Mouse (Mus musculus): Measurements from ENCODE around the gene Tbxas1. TPM values are rescaled to one million over a fixed set of nuclear protein-coding genes. Genes with fewer than 3 reads are reported as not detected.

The Tbxas1 gene
- total and polyA plus RNA-seq, 3 experiments, result not detected

DNA sequence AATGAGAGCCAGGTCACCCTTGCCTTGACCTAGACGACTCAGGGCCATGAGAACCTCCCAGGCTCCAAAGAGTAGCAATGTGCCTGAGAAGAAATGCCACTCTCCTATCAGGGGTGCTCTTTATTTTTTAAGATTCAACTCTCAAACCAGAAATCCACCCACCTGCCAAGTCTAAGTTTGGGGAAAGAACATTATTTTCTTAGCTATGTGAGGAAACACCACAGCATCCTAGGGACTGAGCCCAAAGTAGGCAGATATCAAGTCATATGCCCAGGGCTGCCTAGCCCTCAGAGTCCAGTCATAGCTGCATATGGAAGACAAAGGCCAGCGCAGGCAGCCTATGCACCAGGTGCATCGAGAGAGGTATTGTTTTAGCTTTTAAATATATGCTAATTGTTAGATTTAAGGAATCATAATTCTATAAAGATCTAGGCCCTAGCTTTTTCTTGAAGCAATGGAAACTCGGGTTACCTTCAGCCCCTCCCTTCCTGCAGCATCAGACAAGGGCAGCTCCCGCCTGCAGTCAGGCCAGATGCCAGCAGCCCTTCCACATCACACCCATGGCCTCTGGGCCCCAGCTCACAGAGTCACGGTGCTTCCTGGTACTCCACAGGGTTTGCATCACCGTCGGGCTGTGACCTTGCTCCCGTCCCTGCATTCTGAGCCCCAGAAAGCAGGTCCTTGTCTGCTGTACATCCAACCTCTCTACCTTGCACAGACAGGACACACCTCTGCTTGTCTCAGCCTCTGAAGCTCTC, 176.8 kb downstream of the Tbxas1 start:
- Histone ChIP-seq H3K4me2 (ENCODE audit: insufficient read depth, low read depth, poor library complexity, severe bottlenecking) (no peak overlapping the region), H3K4me1 (ENCODE audit: control insufficient read depth in 1 of 2, insufficient read depth in 2 of 2) (peaks cover 9 to 58% of the 10 kb centered on the region in 2 experiments), H3K36me3 (replicated peaks in 1 of 2; ENCODE audit: control insufficient read depth in 1 of 2, insufficient read depth in 1 of 2, low read length in 1 of 2) (no peaks in the 10 kb centered on the region), H3K9me3 (replicated peaks; ENCODE audit: low read length) (no peaks in the 10 kb centered on the region), H3K4me3 (replicated peaks in 1 of 3; ENCODE audit: low read depth in 2 of 3, low read length in 2 of 3, poor library complexity in 1 of 3) (no peak overlapping the region), H3K27ac (ENCODE audit: insufficient read depth, low read depth) (no peak overlapping the region), H3K79me2 (replicated peaks; ENCODE audit: control insufficient read depth, extremely low read depth, insufficient read depth, poor library complexity, severe bottlenecking) (no peaks in the 10 kb centered on the region), H3K27me3 (replicated peaks) (no peaks in the 10 kb centered on the region), H3K9ac (ENCODE audit: insufficient read depth, low read depth) (no peak overlapping the region)
- dilution Hi-C loops (cut with MboI; ENCODE audit: extremely low pct_ligation_motif_present, extremely low pct_unique_long_range_greater_than_20kb, low sequenced_read_pairs) (no loop called here), in situ Hi-C loops (cut with MboI; ENCODE audit: low pct_ligation_motif_present, low pct_unique_long_range_greater_than_20kb, low sequenced_read_pairs) (loop anchor here (25.0 kb wide), 1 partner anchor 315 kb away; no protein-coding TSS in a partner anchor)
- TF ChIP-seq RCOR1 (conservative IDR thresholded peaks at IDR 0.05; ENCODE audit: low read depth, low read length), result no peak
- TF ChIP-seq USF1 (IDR thresholded peaks at IDR 0.05; ENCODE audit: low read depth, low read length), result no peak
- no peak for TF ChIP-seq MAX (IDR thresholded peaks at IDR 0.05; ENCODE audit: low read length)
- no peak for TF ChIP-seq MXI1 (IDR thresholded peaks at IDR 0.05; ENCODE audit: low read depth, low read length)
- no peak for TF ChIP-seq UBTF (IDR thresholded peaks at IDR 0.05; ENCODE audit: low read depth, low read length)
- TF ChIP-seq CHD1 (IDR thresholded peaks at IDR 0.05; ENCODE audit: low read depth, low read length), result no peak
- no peak for DNase-seq (ENCODE audit: extremely low read depth)

DNA sequence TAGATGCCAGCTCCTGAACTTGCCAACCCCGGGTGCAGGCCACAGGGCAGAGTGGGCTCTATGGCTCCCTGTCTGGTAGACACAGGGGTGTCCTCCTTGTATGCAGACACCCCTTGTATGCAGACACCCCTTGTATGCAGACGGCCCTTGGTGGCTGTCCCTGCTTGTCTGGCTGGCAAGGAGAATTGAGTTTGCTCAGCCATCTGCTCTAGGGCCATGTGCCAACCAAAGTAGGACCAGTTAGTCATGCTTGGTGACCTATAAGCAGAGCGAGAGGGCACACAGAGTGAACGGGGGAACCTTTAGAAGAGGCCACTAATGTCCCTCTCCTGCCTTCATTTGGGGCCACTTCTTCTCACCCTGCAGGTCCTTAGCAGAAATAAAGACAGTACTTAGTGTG, 177.4 kb downstream of the Tbxas1 start:
- H3K36me3 ChIP-seq (replicated peaks in 1 of 2; ENCODE audit: control insufficient read depth in 1 of 2, insufficient read depth in 1 of 2, low read length in 1 of 2), result no peaks in the 10 kb centered on the region

GRCm38 (mm10) chr6:39054206-39054864, 179.1 kb downstream of the Tbxas1 start:
- no peak overlapping the region for H3K9ac ChIP-seq (ENCODE audit: insufficient read depth, low read depth)
- peak; percentile 44 for DNase-seq (ENCODE audit: extremely low read depth)
- no peak overlapping the region for H3K4me3 ChIP-seq (replicated peaks in 1 of 3; ENCODE audit: low read depth in 2 of 3, low read length in 2 of 3, poor library complexity in 1 of 3)
- no peaks in the 10 kb centered on the region for H3K36me3 ChIP-seq (replicated peaks in 1 of 2; ENCODE audit: control insufficient read depth in 1 of 2, insufficient read depth in 1 of 2, low read length in 1 of 2)
- in situ Hi-C loops (cut with MboI; ENCODE audit: low pct_ligation_motif_present, low pct_unique_long_range_greater_than_20kb, low sequenced_read_pairs) (loop anchor here (25.0 kb wide), 1 partner anchor 317 kb away; no protein-coding TSS in a partner anchor), dilution Hi-C loops (cut with MboI; ENCODE audit: extremely low pct_ligation_motif_present, extremely low pct_unique_long_range_greater_than_20kb, low sequenced_read_pairs) (no loop called here)
- no peak overlapping the region for H3K27ac ChIP-seq (ENCODE audit: insufficient read depth, low read depth)
- peaks cover 12 to 72% of the 10 kb centered on the region in 2 experiments for H3K4me1 ChIP-seq (ENCODE audit: control insufficient read depth in 1 of 2, insufficient read depth in 2 of 2)
- no peaks in the 10 kb centered on the region for H3K79me2 ChIP-seq (replicated peaks; ENCODE audit: control insufficient read depth, extremely low read depth, insufficient read depth, poor library complexity, severe bottlenecking)
- H3K4me2 ChIP-seq (ENCODE audit: insufficient read depth, low read depth, poor library complexity, severe bottlenecking), result no peak overlapping the region
- TF ChIP-seq SMC3 (IDR thresholded peaks at IDR 0.05; ENCODE audit: low read depth, low read length) (no peak), ZKSCAN1 (IDR thresholded peaks at IDR 0.05; ENCODE audit: borderline replicate concordance, low read depth, low read length) (no peak)
- peaks cover 3% of the 10 kb centered on the region for H3K9me3 ChIP-seq (replicated peaks; ENCODE audit: low read length)
- no peaks in the 10 kb centered on the region for H3K27me3 ChIP-seq (replicated peaks)

More for the DNA sequence above, 177.4 kb downstream of the Tbxas1 start:
- peaks cover 11 to 65% of the 10 kb centered on the region in 2 experiments for H3K4me1 ChIP-seq (ENCODE audit: control insufficient read depth in 1 of 2, insufficient read depth in 2 of 2)
- dilution Hi-C loops (cut with MboI; ENCODE audit: extremely low pct_ligation_motif_present, extremely low pct_unique_long_range_greater_than_20kb, low sequenced_read_pairs) (no loop called here), in situ Hi-C loops (cut with MboI; ENCODE audit: low pct_ligation_motif_present, low pct_unique_long_range_greater_than_20kb, low sequenced_read_pairs) (loop anchor here (25.0 kb wide), 1 partner anchor 315 kb away; no protein-coding TSS in a partner anchor)
- TF ChIP-seq UBTF (IDR thresholded peaks at IDR 0.05; ENCODE audit: low read depth, low read length) (no peak), RCOR1 (conservative IDR thresholded peaks at IDR 0.05; ENCODE audit: low read depth, low read length) (no peak)
- no peaks in the 10 kb centered on the region for H3K9me3 ChIP-seq (replicated peaks; ENCODE audit: low read length)
- H3K27me3 ChIP-seq (replicated peaks), result no peaks in the 10 kb centered on the region
- no peak overlapping the region for H3K4me3 ChIP-seq (replicated peaks in 1 of 3; ENCODE audit: low read depth in 2 of 3, low read length in 2 of 3, poor library complexity in 1 of 3)
- H3K27ac ChIP-seq (ENCODE audit: insufficient read depth, low read depth), result no peak overlapping the region
- no peak overlapping the region for H3K9ac ChIP-seq (ENCODE audit: insufficient read depth, low read depth)
- H3K4me2 ChIP-seq (ENCODE audit: insufficient read depth, low read depth, poor library complexity, severe bottlenecking), result no peak overlapping the region
- no peak for DNase-seq (ENCODE audit: extremely low read depth)
- no peaks in the 10 kb centered on the region for H3K79me2 ChIP-seq (replicated peaks; ENCODE audit: control insufficient read depth, extremely low read depth, insufficient read depth, poor library complexity, severe bottlenecking)

Data from CH12.LX (cell line).